Mouse (Mus musculus) liver, embryonic 14.5 days (tissue): ENCODE measurements around the gene Rdh16f2.

Experiments
- CTCF ChIP-seq: IDR thresholded peaks from 2 replicates; pipeline ENCODE4 v1.5.1; 2016; ENCODE audit warnings: antibody characterized with exemption, low read depth, control low read depth
- EP300 ChIP-seq: IDR thresholded peaks from 2 replicates; pipeline ENCODE4 v1.6.1; 2016; ENCODE audit warnings: antibody characterized with exemption, low read depth

DNA sequence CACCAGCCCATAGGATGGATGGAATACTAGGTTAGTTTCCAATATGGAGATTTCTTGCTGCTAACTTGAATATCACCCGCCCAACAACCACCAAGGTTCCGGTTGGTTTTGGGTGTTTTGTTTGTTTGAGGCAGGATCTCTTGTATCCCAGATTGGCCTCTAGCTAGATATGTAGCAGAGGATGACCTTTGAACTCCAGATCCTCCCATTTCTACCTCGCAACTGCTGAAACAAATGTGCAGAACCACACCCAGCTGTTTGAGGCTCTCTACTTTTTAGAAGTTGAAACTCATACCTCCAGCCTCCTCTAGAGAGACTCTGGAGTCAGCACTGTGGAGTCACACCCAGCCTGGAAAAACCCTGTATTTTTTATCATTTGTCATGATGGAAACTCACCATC, 31.2 kb downstream of the Rdh16f2 start:
- TF ChIP-seq CTCF: no peak
- TF ChIP-seq EP300: no peak
